Mouse (Mus musculus): ENCODE measurements at regions not wholly inside any gene's neighbourhood (a gene's known extent, or its start where the extent isn't known, plus 50 kb on each side); places are given as distances from the start of the nearest gene placed in this dataset.

DNA sequence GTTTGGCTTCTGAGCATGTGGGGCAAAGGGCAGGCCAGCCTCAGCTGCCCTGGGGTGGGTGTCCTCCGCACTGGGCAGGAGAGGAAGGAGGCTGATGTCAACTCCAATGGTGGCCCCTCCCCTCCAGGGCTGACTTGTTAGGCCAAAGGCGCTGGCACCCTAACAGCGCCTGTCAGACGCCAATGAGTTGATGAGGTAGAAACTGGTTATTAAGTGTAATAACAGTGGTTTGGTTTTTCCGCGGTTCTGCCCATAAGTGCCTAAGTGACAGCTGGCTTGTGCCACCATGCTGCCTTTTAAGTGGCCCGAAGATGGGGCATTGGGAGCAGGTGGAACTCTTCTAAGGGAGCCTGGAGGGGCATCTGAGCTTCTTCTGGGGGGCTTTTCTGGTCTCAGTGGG lies 74.5 kb upstream of the 4931429L15Rik start:
- TF ChIP-seq CTCF (IDR thresholded peaks at IDR 0.05 in 2 of 3, conservative IDR thresholded peaks at IDR 0.05 in 1 of 3; ENCODE audit: control insufficient read depth in 1 of 3, insufficient read depth in 1 of 3, low read depth in 2 of 3, low read length in 3 of 3, poor library complexity in 1 of 3, severe bottlenecking in 1 of 3) (no peak), HCFC1 (IDR thresholded peaks at IDR 0.05; ENCODE audit: low read depth, low read length) (no peak), POLR2A (IDR thresholded peaks at IDR 0.05; ENCODE audit: control insufficient read depth in 1 of 2, insufficient read depth in 1 of 2, low read depth in 1 of 2, low read length in 2 of 2, poor library complexity in 1 of 2) (no peak), ZNF384 (IDR thresholded peaks at IDR 0.05; ENCODE audit: low read depth, low read length) (no peak), E2F4 (IDR thresholded peaks at IDR 0.05; ENCODE audit: borderline replicate concordance, low read depth, low read length) (no peak), ETS1 (IDR thresholded peaks at IDR 0.05; ENCODE audit: low read depth, low read length) (no peak), MYB (IDR thresholded peaks at IDR 0.05; ENCODE audit: low read depth, low read length) (no peak), GATA1 (IDR thresholded peaks at IDR 0.05; ENCODE audit: low read depth, low read length) (no peak)

Data from MEL (cell line).